Mouse (Mus musculus) effector memory CD4-positive, alpha-beta T cell, adult 7 months (primary cell): ENCODE data around the gene Xdh. TPM values are rescaled to one million over a fixed set of nuclear protein-coding genes. Genes with fewer than 3 reads are reported as not detected.

Experiments used
- polyA plus RNA-seq: library from polyadenylated mRNA; unstranded; fragments of 100-300 nt; shearing (Covaris generic); gene quantifications from one replicate; pipeline ENCODE4 v1.2.1, GENCODE M21; 2017

The Xdh gene
- polyA plus RNA-seq: 72.5 TPM

DNA sequence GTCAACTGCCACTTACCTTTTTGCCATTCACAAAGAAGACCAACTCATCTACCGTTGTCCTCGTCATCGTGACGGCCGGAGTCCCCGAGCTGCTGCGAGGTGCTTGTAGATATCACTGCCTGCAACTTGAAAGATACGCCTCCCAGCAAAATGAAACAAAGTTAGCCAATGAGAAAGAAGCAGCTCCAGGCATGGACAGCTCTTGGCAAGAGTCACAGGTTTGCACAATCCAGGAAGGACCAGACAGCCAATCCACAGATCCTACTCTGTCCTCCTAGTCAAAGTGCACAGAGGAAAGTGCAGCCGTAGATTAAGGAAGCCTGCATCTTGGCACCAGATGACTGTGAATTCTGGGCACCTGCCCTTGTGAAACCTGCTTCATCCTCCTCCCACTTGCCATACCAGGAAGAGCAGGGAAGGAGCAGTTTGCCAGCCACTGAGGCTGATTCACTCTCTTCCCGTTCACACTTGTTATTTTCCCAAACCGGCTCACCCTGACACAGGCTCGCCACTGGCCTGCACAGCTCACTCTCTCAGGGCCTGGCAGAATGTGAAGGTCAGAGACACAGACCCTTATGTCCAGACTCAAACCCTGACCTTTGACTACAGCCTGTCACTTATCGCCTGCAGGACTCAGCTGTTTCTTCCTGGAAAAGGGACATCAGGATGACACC lies at the start of gene Xdh:
Xdh (minus strand) TSS at position 135 of the 674 bp plus-strand sequence.

Other genes with a start within 250 kb of the Xdh start
- gene Galnt14, start 239.7 kb downstream of the Xdh start, polyA plus RNA-seq: 2.2 TPM
- gene Ehd3, start 146.1 kb downstream of the Xdh start, polyA plus RNA-seq: 276 TPM
- gene Srd5a2, start 97.7 kb upstream of the Xdh start, polyA plus RNA-seq: not detected